Mouse (Mus musculus): ENCODE results near the gene Apba1. TPM values are rescaled to one million over a fixed set of nuclear protein-coding genes. Genes with fewer than 3 reads are reported as not detected.

Gene Apba1
- polyA plus RNA-seq, 1 experiment from 2014 or later: 14.4 TPM

- H3K4me3 ChIP-seq (ENCODE audit: inconsistent target): no peak overlapping the region
- no peak overlapping the region for H3K27ac ChIP-seq
- no peaks in the 10 kb centered on the region for H3K79me2 ChIP-seq (ENCODE audit: inconsistent target)
- H3K36me3 ChIP-seq (ENCODE audit: inconsistent target): no peaks in the 10 kb centered on the region
- 82% methylated on average over 11 of the region's 17 CpGs for WGBS (ENCODE audit: missing documents)
These were observed 197.8 kb downstream of the Apba1 start for GRCm38 (mm10) chr19:23956299-23956975.

DNA sequence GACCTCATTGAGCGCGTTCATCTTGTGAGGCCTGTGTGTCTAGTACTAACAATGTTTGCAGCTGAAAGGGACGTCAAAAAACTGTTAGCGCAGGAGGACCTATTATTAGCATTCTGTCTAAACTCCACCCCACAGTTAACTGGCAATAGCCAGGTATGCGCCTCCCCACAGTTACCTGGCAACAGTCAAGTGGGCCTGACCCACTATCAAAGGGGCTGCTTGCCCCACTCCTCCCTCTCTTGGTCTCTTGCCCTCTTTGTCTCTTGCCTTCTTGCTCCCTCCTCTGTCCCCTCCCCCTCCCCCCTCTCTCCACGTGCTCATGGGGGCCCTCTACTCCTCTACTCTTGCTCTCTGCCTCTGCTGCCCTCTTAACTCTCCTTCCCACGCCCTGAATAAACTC lies 198.9 kb downstream of the Apba1 start:
- Histone ChIP-seq H3K27ac (no peak overlapping the region), H3K36me3 (ENCODE audit: inconsistent target) (no peaks in the 10 kb centered on the region), H3K4me3 (ENCODE audit: inconsistent target) (no peak overlapping the region), H3K79me2 (ENCODE audit: inconsistent target) (no peaks in the 10 kb centered on the region)
- 80% methylated on average over 7 of the region's 7 CpGs for WGBS (ENCODE audit: missing documents)

GRCm38 (mm10) chr19:23958925-23959324 lies 200.2 kb downstream of the Apba1 start:
- Histone ChIP-seq H3K27ac (no peak overlapping the region), H3K36me3 (ENCODE audit: inconsistent target) (no peaks in the 10 kb centered on the region), H3K79me2 (ENCODE audit: inconsistent target) (no peaks in the 10 kb centered on the region), H3K4me3 (ENCODE audit: inconsistent target) (no peak overlapping the region)
- WGBS (ENCODE audit: missing documents): 61% methylated on average over 6 of the region's 6 CpGs

GRCm38 (mm10) chr19:23959870-23960269 lies 201.2 kb downstream of the Apba1 start:
- H3K4me3 ChIP-seq (ENCODE audit: inconsistent target): no peak overlapping the region
- H3K27ac ChIP-seq: no peak overlapping the region
- no peaks in the 10 kb centered on the region for H3K36me3 ChIP-seq (ENCODE audit: inconsistent target)
- no peaks in the 10 kb centered on the region for H3K79me2 ChIP-seq (ENCODE audit: inconsistent target)
- WGBS (ENCODE audit: missing documents): 93% methylated on average over 7 of the region's 7 CpGs

- 87% methylated on average over 2 of the region's 3 CpGs for WGBS (ENCODE audit: missing documents)
- no peak overlapping the region for H3K27ac ChIP-seq
These were observed 201.6 kb downstream of the Apba1 start for GRCm38 (mm10) chr19:23960275-23960674.

DNA sequence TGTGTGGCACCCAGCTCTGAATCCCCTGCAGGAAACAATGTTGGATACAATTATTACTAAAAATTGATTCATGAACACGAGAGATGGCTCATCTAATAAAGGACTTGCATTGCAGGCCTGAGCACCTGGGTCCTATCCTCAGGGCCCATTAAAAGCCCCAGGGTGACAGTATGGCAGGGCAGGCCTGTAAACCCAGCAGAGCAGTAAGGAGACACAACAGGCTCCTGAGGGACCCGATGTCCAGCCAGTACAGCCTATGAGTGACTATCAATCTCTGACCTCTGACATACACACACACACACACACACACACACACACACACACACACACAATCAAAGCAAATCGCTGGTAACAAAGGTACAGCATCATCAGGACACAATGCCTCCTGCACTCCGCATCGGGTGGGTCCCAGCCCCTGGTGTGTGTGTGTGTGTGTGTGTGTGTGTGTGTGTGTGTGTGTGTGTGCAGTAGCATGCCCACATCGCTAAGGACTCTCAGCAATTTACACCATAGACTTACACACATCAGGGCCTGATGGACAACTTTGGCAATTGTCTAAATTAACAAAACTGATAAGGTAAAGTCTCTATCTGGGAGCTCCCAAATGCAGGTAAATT lies 202.3 kb downstream of the Apba1 start:
- H3K4me3 ChIP-seq (ENCODE audit: inconsistent target): no peak overlapping the region
- 92% methylated on average over 2 of the region's 6 CpGs for WGBS (ENCODE audit: missing documents)
- H3K79me2 ChIP-seq (ENCODE audit: inconsistent target): no peaks in the 10 kb centered on the region
- H3K36me3 ChIP-seq (ENCODE audit: inconsistent target): no peaks in the 10 kb centered on the region
- no peak overlapping the region for H3K27ac ChIP-seq

More at GRCm38 (mm10) chr19:23960275-23960674, 201.6 kb downstream of the Apba1 start:
- no peaks in the 10 kb centered on the region for H3K79me2 ChIP-seq (ENCODE audit: inconsistent target)
- H3K4me3 ChIP-seq (ENCODE audit: inconsistent target): no peak overlapping the region
- no peaks in the 10 kb centered on the region for H3K36me3 ChIP-seq (ENCODE audit: inconsistent target)

DNA sequence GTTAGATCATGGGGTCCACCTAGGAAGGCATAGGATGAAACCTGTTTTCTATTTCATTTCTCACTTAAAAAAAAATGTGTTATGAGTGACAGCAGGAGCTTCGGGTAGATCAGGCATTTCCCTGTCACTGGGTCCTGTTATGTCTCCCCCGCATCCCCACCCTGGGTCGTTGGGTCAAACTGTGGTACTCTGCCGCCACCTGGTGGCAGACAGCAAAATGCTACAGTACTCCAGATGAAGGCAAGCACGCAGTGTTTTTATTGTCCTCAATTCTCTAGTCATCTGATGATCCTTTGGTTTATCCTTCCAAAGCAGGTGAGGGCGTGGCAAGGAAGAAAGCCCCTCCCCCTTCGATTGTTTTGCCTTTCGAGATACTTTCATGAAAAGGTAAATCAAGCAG lies 202.8 kb downstream of the Apba1 start:
- 7% methylated on average over 8 of the region's 8 CpGs for WGBS (ENCODE audit: missing documents)
- H3K27ac ChIP-seq: no peak overlapping the region
- H3K4me3 ChIP-seq (ENCODE audit: inconsistent target): no peak overlapping the region
- no peaks in the 10 kb centered on the region for H3K79me2 ChIP-seq (ENCODE audit: inconsistent target)
- no peaks in the 10 kb centered on the region for H3K36me3 ChIP-seq (ENCODE audit: inconsistent target)

- Histone ChIP-seq H3K4me3 (ENCODE audit: inconsistent target) (no peak overlapping the region), H3K36me3 (ENCODE audit: inconsistent target) (no peaks in the 10 kb centered on the region), H3K79me2 (ENCODE audit: inconsistent target) (no peaks in the 10 kb centered on the region), H3K27ac (no peak overlapping the region)
- 91% methylated on average over 10 of the region's 10 CpGs for WGBS (ENCODE audit: missing documents)
These were observed 205.8 kb downstream of the Apba1 start for GRCm38 (mm10) chr19:23964401-23964910.

DNA sequence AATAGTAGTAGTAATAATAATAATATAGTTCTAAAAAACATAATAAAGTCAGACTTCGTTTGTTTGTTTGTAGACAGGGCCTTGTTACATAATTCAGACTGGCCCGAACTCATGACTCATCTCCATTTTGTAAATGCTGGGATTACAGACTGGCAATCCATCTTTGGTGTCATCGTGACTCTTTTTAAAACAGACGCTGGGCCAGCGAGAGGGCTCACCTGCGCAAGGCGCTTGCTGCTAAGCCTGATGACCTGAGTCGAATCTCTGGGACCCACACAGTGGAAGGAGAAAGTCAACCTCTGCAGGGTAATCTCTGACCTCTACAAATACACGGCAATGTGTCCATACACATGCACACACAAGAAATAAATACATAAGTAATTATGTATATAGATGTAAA lies 207.7 kb downstream of the Apba1 start:
- no peaks in the 10 kb centered on the region for H3K36me3 ChIP-seq (ENCODE audit: inconsistent target)
- WGBS (ENCODE audit: missing documents): 95% methylated on average over 9 of the region's 9 CpGs
- no peaks in the 10 kb centered on the region for H3K79me2 ChIP-seq (ENCODE audit: inconsistent target)
- H3K27ac ChIP-seq: no peak overlapping the region
- H3K4me3 ChIP-seq (ENCODE audit: inconsistent target): no peak overlapping the region

GRCm38 (mm10) chr19:23967156-23967555 lies 208.5 kb downstream of the Apba1 start:
- Histone ChIP-seq H3K36me3 (ENCODE audit: inconsistent target) (no peaks in the 10 kb centered on the region), H3K79me2 (ENCODE audit: inconsistent target) (no peaks in the 10 kb centered on the region), H3K4me3 (ENCODE audit: inconsistent target) (no peak overlapping the region), H3K27ac (no peak overlapping the region)
- 86% methylated on average over 2 of the region's 2 CpGs for WGBS (ENCODE audit: missing documents)

DNA sequence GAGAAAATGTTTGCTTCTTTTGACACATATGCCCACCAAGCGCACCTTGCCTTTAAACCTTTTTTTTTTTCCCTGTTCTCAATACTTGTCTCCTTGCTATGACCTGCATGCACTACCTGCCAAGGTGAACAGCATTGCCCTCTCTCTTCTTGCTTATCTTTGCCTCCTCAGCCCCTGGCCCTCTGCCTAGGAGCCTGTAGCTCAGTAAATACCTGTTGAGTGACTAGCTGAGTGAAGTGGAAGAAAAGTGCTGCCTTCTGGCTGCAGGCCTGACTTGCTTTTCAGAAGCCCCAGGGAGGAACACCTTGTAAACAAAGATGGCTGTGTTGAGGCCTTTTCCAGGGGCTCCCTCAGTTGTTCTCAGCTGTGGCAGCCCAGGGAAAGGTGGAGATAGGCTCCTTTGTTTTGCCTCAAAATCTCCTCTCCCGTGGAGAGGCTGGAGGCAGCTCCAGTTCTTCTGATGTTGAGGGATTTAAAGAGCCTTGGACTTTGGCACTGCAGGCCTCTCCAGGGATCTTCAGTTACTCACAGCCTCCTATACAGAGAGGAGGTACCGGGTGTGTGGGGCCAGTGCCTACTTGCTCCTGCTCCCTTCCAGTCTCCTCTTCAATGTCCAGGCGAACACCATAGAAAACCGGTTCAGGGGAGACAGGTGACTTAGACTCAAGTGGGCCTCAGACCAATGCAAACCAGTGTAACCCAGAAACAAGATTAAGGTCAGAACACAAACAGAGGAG lies 209.6 kb downstream of the Apba1 start:
- WGBS (ENCODE audit: missing documents): 89% methylated on average over 5 of the region's 5 CpGs
- Histone ChIP-seq H3K27ac (no peak overlapping the region), H3K79me2 (ENCODE audit: inconsistent target) (no peaks in the 10 kb centered on the region), H3K36me3 (ENCODE audit: inconsistent target) (no peaks in the 10 kb centered on the region), H3K4me3 (ENCODE audit: inconsistent target) (no peak overlapping the region)

DNA sequence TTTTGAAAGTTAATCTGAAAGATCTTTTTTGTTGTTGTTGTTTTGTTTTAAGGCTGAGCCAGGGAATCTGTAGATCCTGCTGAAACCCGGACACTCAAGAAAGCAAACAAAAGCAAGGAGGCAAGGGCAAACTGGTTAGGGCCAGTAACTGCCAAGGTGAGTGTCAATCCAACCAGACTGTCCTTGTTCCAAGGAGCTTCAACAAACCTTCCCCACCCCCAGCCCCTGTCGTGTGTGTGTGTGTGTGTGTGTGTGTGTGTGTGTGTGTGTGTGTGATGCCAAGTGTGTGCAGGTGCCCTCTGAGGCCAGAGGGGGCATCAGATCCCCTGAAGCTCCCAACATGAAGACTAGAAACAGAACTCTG lies 210.2 kb downstream of the Apba1 start:
- Histone ChIP-seq H3K79me2 (ENCODE audit: inconsistent target) (no peaks in the 10 kb centered on the region), H3K27ac (no peak overlapping the region), H3K4me3 (ENCODE audit: inconsistent target) (no peak overlapping the region), H3K36me3 (ENCODE audit: inconsistent target) (no peaks in the 10 kb centered on the region)
- WGBS (ENCODE audit: missing documents): 93% methylated on average over 2 of the region's 2 CpGs

DNA sequence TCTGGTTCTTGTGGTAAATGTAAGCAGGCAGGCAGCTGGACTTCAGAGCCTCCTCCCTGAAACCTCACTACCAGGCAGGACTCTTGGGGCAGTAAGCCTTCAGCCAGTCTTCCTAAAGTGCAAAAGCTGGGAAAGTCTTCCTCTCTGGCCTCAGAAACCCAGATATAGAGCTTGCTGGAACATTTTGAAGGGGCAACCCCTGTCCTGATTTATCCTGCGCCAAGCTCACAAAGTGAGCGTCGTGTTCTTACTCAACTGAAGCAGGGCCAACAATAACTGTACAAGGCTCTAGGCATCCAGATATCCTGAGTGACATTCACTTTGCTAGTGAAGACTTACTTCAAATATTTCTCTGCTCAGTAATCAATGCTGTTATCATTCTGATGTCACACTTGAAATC lies 211.7 kb downstream of the Apba1 start:
- no peaks in the 10 kb centered on the region for H3K36me3 ChIP-seq (ENCODE audit: inconsistent target)
- H3K4me3 ChIP-seq (ENCODE audit: inconsistent target): no peak overlapping the region
- no peaks in the 10 kb centered on the region for H3K79me2 ChIP-seq (ENCODE audit: inconsistent target)
- 96% methylated on average over 3 of the region's 3 CpGs for WGBS (ENCODE audit: missing documents)
- H3K27ac ChIP-seq: no peak overlapping the region

- Histone ChIP-seq H3K4me3 (ENCODE audit: inconsistent target) (no peak overlapping the region), H3K79me2 (ENCODE audit: inconsistent target) (no peaks in the 10 kb centered on the region), H3K27ac (no peak overlapping the region), H3K36me3 (ENCODE audit: inconsistent target) (no peaks in the 10 kb centered on the region)
- WGBS (ENCODE audit: missing documents): 92% methylated on average over 7 of the region's 7 CpGs
These were observed 212.7 kb downstream of the Apba1 start for GRCm38 (mm10) chr19:23971391-23971790.
